Mouse (Mus musculus) MEL (cell line): Measurements from ENCODE around the gene Gtdc1. TPM values are rescaled to one million over a fixed set of nuclear protein-coding genes. Genes with fewer than 3 reads are reported as not detected.
A peak's percentile ranks its signal among the peaks of the same experiment; 100 is the strongest.

Experiments used
- DNase-seq: peaks from one replicate; pipeline ENCODE4 v3.0.0; 2011; ENCODE audit warnings: low read depth, low spot score
- H3K27ac ChIP-seq: 2 replicates; pipeline ENCODE4 v1.5.1; 2012; ENCODE audit warnings: low read depth, mild to moderate bottlenecking, control low read depth, low read length, moderate library complexity; ENCODE audit not compliant: control insufficient read depth
- H3K27me3 ChIP-seq, 2 experiments: fragments of 150-350 bp in 1 of 2; sonication (generic) in 1 of 2; 2 replicates each; pipeline ENCODE4 v1.6.1; 2012; ENCODE audit warnings: low read length in 2 of 2, mild to moderate bottlenecking in 2 of 2, improper control_type of control experiment in 1 of 2, moderate library complexity in 1 of 2; ENCODE audit not compliant: insufficient read depth in 2 of 2, control insufficient read depth in 1 of 2
- H3K36me3 ChIP-seq, 2 experiments: 2 replicates each; pipeline ENCODE4 v1.6.1; 2012 to 2014; ENCODE audit warnings: low read length in 2 of 2, improper control_type of control experiment in 1 of 2, inconsistent platforms in 1 of 2, mild to moderate bottlenecking in 1 of 2; ENCODE audit not compliant: insufficient read depth in 2 of 2, control insufficient read depth in 1 of 2
- H3K4me1 ChIP-seq, 2 experiments: fragments of 150-350 bp in 1 of 2; sonication (generic) in 1 of 2; 2 replicates each; pipeline ENCODE4 v1.6.1; 2012; ENCODE audit warnings: low read length in 2 of 2, improper control_type of control experiment in 1 of 2, mild to moderate bottlenecking in 1 of 2; ENCODE audit not compliant: insufficient read depth in 2 of 2, control insufficient read depth in 1 of 2
- H3K4me3 ChIP-seq, 2 experiments: fragments of 150-350 bp in 1 of 2; sonication (generic) in 1 of 2; 2 replicates each; pipeline ENCODE4 v1.5.1; 2012; ENCODE audit warnings: low read depth in 2 of 2, low read length in 2 of 2, mild to moderate bottlenecking in 2 of 2, moderate library complexity in 2 of 2, control low read depth in 1 of 2, improper control_type of control experiment in 1 of 2; ENCODE audit not compliant: control insufficient read depth in 1 of 2, insufficient read depth in 1 of 2
- H3K79me2 ChIP-seq: 2 replicates; pipeline ENCODE4 v1.6.1; 2012; ENCODE audit warnings: mild to moderate bottlenecking, low read length, moderate library complexity; ENCODE audit not compliant: control insufficient read depth, poor library complexity, insufficient read depth
- H3K9ac ChIP-seq: 2 replicates; pipeline ENCODE4 v1.6.1; 2012; ENCODE audit warnings: low read depth, mild to moderate bottlenecking, control low read depth, low read length, moderate library complexity; ENCODE audit not compliant: control insufficient read depth, poor library complexity, severe bottlenecking
- H3K9me3 ChIP-seq: fragments of 150-350 bp; sonication (generic); replicated peaks from 2 replicates; pipeline ENCODE4 v1.6.1; 2012; ENCODE audit warnings: mild to moderate bottlenecking, low read length, improper control_type of control experiment, moderate library complexity; ENCODE audit not compliant: insufficient read depth
- BHLHE40 ChIP-seq: IDR thresholded peaks from 2 replicates; pipeline ENCODE4 v1.6.1; 2012; ENCODE audit warnings: low read depth, mild to moderate bottlenecking, inconsistent platforms, low read length, improper control_type of control experiment, borderline replicate concordance
- CHD2 ChIP-seq: IDR thresholded peaks from 2 replicates; pipeline ENCODE4 v1.6.1; 2011; ENCODE audit warnings: low read length, improper control_type of control experiment
- E2F4 ChIP-seq: IDR thresholded peaks from 2 replicates; pipeline ENCODE4 v1.6.1; 2011; ENCODE audit warnings: low read depth, low read length, improper control_type of control experiment, borderline replicate concordance
- ELF1 ChIP-seq: IDR thresholded peaks from 2 replicates; pipeline ENCODE4 v1.6.1; 2014; ENCODE audit warnings: low read depth, mild to moderate bottlenecking, inconsistent platforms, low read length, improper control_type of control experiment, moderate library complexity
- ETS1 ChIP-seq: IDR thresholded peaks from 2 replicates; pipeline ENCODE4 v1.6.1; 2012; ENCODE audit warnings: low read depth, mild to moderate bottlenecking, inconsistent platforms, low read length, improper control_type of control experiment, moderate library complexity
- GATA1 ChIP-seq: IDR thresholded peaks from 2 replicates; pipeline ENCODE4 v1.6.1; 2011; ENCODE audit warnings: low read depth, low read length, improper control_type of control experiment
- HCFC1 ChIP-seq: IDR thresholded peaks from 2 replicates; pipeline ENCODE4 v1.6.1; 2012; ENCODE audit warnings: low read depth, mild to moderate bottlenecking, inconsistent platforms, low read length, improper control_type of control experiment, moderate library complexity
- JUND ChIP-seq: IDR thresholded peaks from 2 replicates; pipeline ENCODE4 v1.6.1; 2011; ENCODE audit warnings: low read depth, mild to moderate bottlenecking, improper control_type of control experiment, low read length
- KAT2A ChIP-seq: conservative IDR thresholded peaks from 2 replicates; pipeline ENCODE4 v1.6.1; 2012; ENCODE audit warnings: low read depth, low read length, improper control_type of control experiment, inconsistent platforms
- MAX ChIP-seq: IDR thresholded peaks from 2 replicates; pipeline ENCODE4 v1.6.1; 2011; ENCODE audit warnings: low read length, improper control_type of control experiment
- MYB ChIP-seq: IDR thresholded peaks from 2 replicates; pipeline ENCODE4 v1.6.1; 2011; ENCODE audit warnings: mild to moderate bottlenecking, low read depth, low read length, improper control_type of control experiment
- NELFE ChIP-seq: IDR thresholded peaks from 2 replicates; pipeline ENCODE4 v1.6.1; 2011; ENCODE audit warnings: low read depth, low read length, improper control_type of control experiment
- POLR2A ChIP-seq, 2 experiments: IDR thresholded peaks; 2 replicates each; pipeline ENCODE4 v1.6.1; 2011 to 2012; ENCODE audit warnings: low read length in 2 of 2, mild to moderate bottlenecking in 2 of 2, control low read depth in 1 of 2, improper control_type of control experiment in 1 of 2, low read depth in 1 of 2, moderate library complexity in 1 of 2; ENCODE audit not compliant: control insufficient read depth in 1 of 2, insufficient read depth in 1 of 2, poor library complexity in 1 of 2
- POLR2AphosphoS2 ChIP-seq: IDR thresholded peaks from 2 replicates; pipeline ENCODE4 v1.6.1; 2011; ENCODE audit warnings: low read length, improper control_type of control experiment
- SIN3A ChIP-seq: IDR thresholded peaks from 2 replicates; pipeline ENCODE4 v1.6.1; 2012; ENCODE audit warnings: low read length, improper control_type of control experiment, inconsistent platforms
- SMC3 ChIP-seq: IDR thresholded peaks from 2 replicates; pipeline ENCODE4 v1.6.1; 2011; ENCODE audit warnings: low read depth, low read length, improper control_type of control experiment
- USF1 ChIP-seq: IDR thresholded peaks from 2 replicates; pipeline ENCODE4 v1.6.1; 2014; ENCODE audit warnings: low read depth, mild to moderate bottlenecking, inconsistent platforms, low read length, improper control_type of control experiment, moderate library complexity
- ZKSCAN1 ChIP-seq: IDR thresholded peaks from 2 replicates; pipeline ENCODE4 v1.6.1; 2012; ENCODE audit warnings: low read depth, mild to moderate bottlenecking, inconsistent platforms, low read length, improper control_type of control experiment, moderate library complexity
- ZMIZ1 ChIP-seq: IDR thresholded peaks from 2 replicates; pipeline ENCODE4 v1.6.1; 2012; ENCODE audit warnings: low read depth, mild to moderate bottlenecking, inconsistent platforms, low read length, improper control_type of control experiment, moderate library complexity
- polyA plus RNA-seq, 2 experiments: library from polyadenylated mRNA; stranded (reverse) in 1 of 2; unstranded in 1 of 2; fragments of >175 nt in 1 of 2; fragments of >200 nt in 1 of 2; gene quantifications; 2 replicates each; pipeline versions ENCODE4 v1.2.1 to v1.2.4; 2012; ENCODE audit warnings: low replicate concordance in 2 of 2, low read depth in 1 of 2; ENCODE audit not compliant: insufficient read length in 2 of 2, insufficient read depth in 1 of 2, missing spikeins in 1 of 2
- total RNA-seq: library from RNA; depleted of rRNA; stranded (reverse); fragments of 300-350 nt; gene quantifications from 2 replicates; pipeline ENCODE4 v1.2.3, GENCODE M21; 2012

Gtdc1 gene
- total and polyA plus RNA-seq, 3 experiments = 7.2 to 14.3 TPM; not detected in 1

- Histone ChIP-seq H3K4me1 (peaks cover 18 to 21% of the 10 kb centered on the region in 2 experiments), H3K9ac (no peak overlapping the region), H3K9me3 (no peaks in the 10 kb centered on the region), H3K36me3 (peaks cover 0 to 33% of the 10 kb centered on the region in 2 experiments; a peak in 2 of 4 replicates), H3K27me3 (no peaks in the 10 kb centered on the region), H3K27ac (no peak overlapping the region), H3K79me2 (no peaks in the 10 kb centered on the region), H3K4me3 (no peak overlapping the region)
- TF ChIP-seq HCFC1 (no peak), JUND (no peak), USF1 (no peak), BHLHE40 (no peak), SMC3 (no peak), MAX (no peak), MYB (no peak), POLR2A (IDR thresholded peaks at IDR 0.05; ENCODE audit: control insufficient read depth in 1 of 2, insufficient read depth in 1 of 2, low read depth in 1 of 2, low read length in 2 of 2, poor library complexity in 1 of 2) (no peak), KAT2A (no peak), CHD2 (no peak), ETS1 (no peak), E2F4 (no peak), POLR2AphosphoS2 (no peak), ELF1 (no peak), ZMIZ1 (no peak)
- no peak for DNase-seq
Observed at GRCm38 (mm10) chr2:44954180-44954579, 26.7 kb upstream of the Gtdc1 start.

GRCm38 (mm10) chr2:44952830-44953422 is 25.5 kb upstream of the Gtdc1 start:
- Histone ChIP-seq H3K4me3 (no peak overlapping the region), H3K27ac (no peak overlapping the region), H3K9ac (no peak overlapping the region; the same call in 1 of the 2 replicates)

More at GRCm38 (mm10) chr2:44952830-44953422, 25.5 kb upstream of the Gtdc1 start:
- Histone ChIP-seq H3K36me3 (peaks cover 0 to 33% of the 10 kb centered on the region in 2 experiments; a peak in 2 of 4 replicates), H3K27me3 (no peaks in the 10 kb centered on the region), H3K9me3 (no peaks in the 10 kb centered on the region), H3K79me2 (no peaks in the 10 kb centered on the region), H3K4me1 (peaks cover 18 to 21% of the 10 kb centered on the region in 2 experiments)
- TF ChIP-seq ETS1 (peak; percentile 63), NELFE (no peak), ZKSCAN1 (no peak), SIN3A (0 out of 2 replicates have a peak, but pooled peaks have one; percentile 24), GATA1 (0 out of 2 replicates have a peak, but pooled peaks have one; percentile 9)
- DNase-seq = peak; percentile 72
